Mouse (Mus musculus) splenic B cell, adult 2 months (primary cell): ENCODE results near the gene Cpe.
"Not testable (repeated sequence)": the region's sequence is repeated elsewhere in the genome, so short reads cannot be mapped to it uniquely, and the experiment has no call there.

Experiments
- DNase-seq: peaks from one replicate; pipeline ENCODE4 v3.0.0-alpha.2; 2011; ENCODE audit warnings: low read depth, low spot score
- H3K27me3 ChIP-seq: 2 replicates; pipeline ENCODE4 v1.6.1; 2012; ENCODE audit warnings: mild to moderate bottlenecking, low read length, moderate library complexity, mixed read lengths; ENCODE audit not compliant: control insufficient read depth, poor library complexity, insufficient read depth, severe bottlenecking
- H3K36me3 ChIP-seq: 2 replicates; pipeline ENCODE4 v1.6.1; 2012; ENCODE audit warnings: mild to moderate bottlenecking, low read length, moderate library complexity, mixed read lengths; ENCODE audit not compliant: control insufficient read depth, poor library complexity, insufficient read depth, severe bottlenecking

Cpe gene

GRCm38 (mm10) chr8:64691591-64692401, 1.1 kb downstream of the Cpe start:
- no peaks in the 10 kb centered on the region for H3K36me3 ChIP-seq
- no peak for DNase-seq
- 0 out of 2 replicates have a peak, but pooled peaks cover 2% of the 10 kb centered on the region for H3K27me3 ChIP-seq

- H3K36me3 ChIP-seq: no peaks in the 10 kb centered on the region
- DNase-seq: no peak
- 0 out of 2 replicates have a peak, but pooled peaks cover 2% of the 10 kb centered on the region for H3K27me3 ChIP-seq
Observed at GRCm38 (mm10) chr8:64690845-64691244, 2.0 kb downstream of the Cpe start.

- Histone ChIP-seq H3K36me3 (no peaks in the 10 kb centered on the region), H3K27me3 (0 out of 2 replicates have a peak, but pooled peaks cover 2% of the 10 kb centered on the region)
- no peak for DNase-seq
Observed at GRCm38 (mm10) chr8:64690306-64690705, 2.5 kb downstream of the Cpe start.

GRCm38 (mm10) chr8:64688741-64689140, 4.1 kb downstream of the Cpe start:
- no peaks in the 10 kb centered on the region for H3K36me3 ChIP-seq
- DNase-seq: no peak
- H3K27me3 ChIP-seq: 0 out of 2 replicates have a peak, but pooled peaks cover 2% of the 10 kb centered on the region

- DNase-seq: no peak
- no peaks in the 10 kb centered on the region for H3K27me3 ChIP-seq
- no peaks in the 10 kb centered on the region for H3K36me3 ChIP-seq
Observed at GRCm38 (mm10) chr8:64688161-64688560, 4.7 kb downstream of the Cpe start.

GRCm38 (mm10) chr8:64682501-64682900, 10.4 kb downstream of the Cpe start:
- DNase-seq: no peak
- Histone ChIP-seq H3K27me3 (no peaks in the 10 kb centered on the region), H3K36me3 (no peaks in the 10 kb centered on the region)

GRCm38 (mm10) chr8:64676381-64676780, 16.5 kb downstream of the Cpe start:
- Histone ChIP-seq H3K36me3 (no peaks in the 10 kb centered on the region), H3K27me3 (no peaks in the 10 kb centered on the region)
- DNase-seq: no peak

GRCm38 (mm10) chr8:64674951-64675585, 17.8 kb downstream of the Cpe start:
- DNase-seq: no peak
- H3K36me3 ChIP-seq: no peaks in the 10 kb centered on the region
- no peaks in the 10 kb centered on the region for H3K27me3 ChIP-seq

- H3K36me3 ChIP-seq: no peaks in the 10 kb centered on the region
- H3K27me3 ChIP-seq: no peaks in the 10 kb centered on the region
- DNase-seq: no peak
Observed at GRCm38 (mm10) chr8:64672920-64673319, 19.9 kb downstream of the Cpe start.

GRCm38 (mm10) chr8:64671937-64672336, 20.9 kb downstream of the Cpe start:
- no peak for DNase-seq
- no peaks in the 10 kb centered on the region for H3K27me3 ChIP-seq
- H3K36me3 ChIP-seq: no peaks in the 10 kb centered on the region

- not testable (repeated sequence) for H3K27me3 ChIP-seq, DNase-seq, H3K36me3 ChIP-seq
Observed at GRCm38 (mm10) chr8:64666305-64666704, 26.5 kb downstream of the Cpe start.

GRCm38 (mm10) chr8:64665563-64665962, 27.3 kb downstream of the Cpe start:
- no peaks in the 10 kb centered on the region for H3K36me3 ChIP-seq
- no peak for DNase-seq
- H3K27me3 ChIP-seq: no peaks in the 10 kb centered on the region

- H3K27me3 ChIP-seq: no peaks in the 10 kb centered on the region
- no peaks in the 10 kb centered on the region for H3K36me3 ChIP-seq
- DNase-seq: no peak
Observed at GRCm38 (mm10) chr8:64664811-64665210, 28.0 kb downstream of the Cpe start.

GRCm38 (mm10) chr8:64664350-64664749, 28.5 kb downstream of the Cpe start:
- DNase-seq: no peak
- H3K27me3 ChIP-seq: no peaks in the 10 kb centered on the region
- no peaks in the 10 kb centered on the region for H3K36me3 ChIP-seq

GRCm38 (mm10) chr8:64659097-64659496, 33.8 kb downstream of the Cpe start:
- no peak for DNase-seq

More at GRCm38 (mm10) chr8:64659097-64659496, 33.8 kb downstream of the Cpe start:
- Histone ChIP-seq H3K36me3 (no peaks in the 10 kb centered on the region), H3K27me3 (no peaks in the 10 kb centered on the region)
